Mouse (Mus musculus) midbrain, embryonic 10.5 days (tissue): ENCODE measurements around the gene Dnajc16. TPM values are rescaled to one million over a fixed set of nuclear protein-coding genes. Genes with fewer than 3 reads are reported as not detected.
"Not testable (repeated sequence)": the region's sequence is repeated elsewhere in the genome, so short reads cannot be mapped to it uniquely, and the experiment has no call there.

Source experiments
- DNase-seq: peaks from one replicate; pipeline ENCODE4 v3.0.0-alpha.2; 2017; ENCODE audit warnings: low spot score
- H3K27ac ChIP-seq: fragments of 300-500 bp; sonication (generic); replicated peaks from 2 replicates; pipeline ENCODE4 v1.5.1; 2016; ENCODE audit warnings: mild to moderate bottlenecking
- H3K27me3 ChIP-seq: fragments of 300-500 bp; sonication (generic); 2 replicates; pipeline ENCODE4 v1.6.1; 2016; ENCODE audit warnings: low read depth, mild to moderate bottlenecking; ENCODE audit not compliant: poor library complexity, severe bottlenecking
- H3K36me3 ChIP-seq: fragments of 300-500 bp; sonication (generic); 2 replicates; pipeline ENCODE4 v1.6.1; 2016; ENCODE audit warnings: mild to moderate bottlenecking, moderate library complexity
- H3K4me1 ChIP-seq: fragments of 300-500 bp; sonication (generic); 2 replicates; pipeline ENCODE4 v1.6.1; 2016
- H3K4me3 ChIP-seq: fragments of 300-500 bp; sonication (generic); 2 replicates; pipeline ENCODE4 v1.5.1; 2016; ENCODE audit warnings: mild to moderate bottlenecking, moderate library complexity
- H3K9me3 ChIP-seq: fragments of 300-500 bp; sonication (generic); replicated peaks from 2 replicates; pipeline ENCODE4 v1.6.1; 2016; ENCODE audit warnings: mild to moderate bottlenecking
- WGBS: fragments of 180-500 bp; shearing (Covaris S2); methylation state at CpG from one replicate; pipeline ENCODE4 v1.1.7; 2016; 5-methylcytosine and 5-hydroxymethylcytosine counted together
- polyA plus RNA-seq: library from polyadenylated mRNA; unstranded; fragments of >200 nt; fragmentation: Nextera tagmentation; extraction: Ambion mirVana; gene quantifications from 2 replicates; pipeline ENCODE4 v1.2.1, GENCODE M21; 2016

Gene Dnajc16
- polyA plus RNA-seq, 1 experiment from 2014 or later: 4.4 TPM

- H3K27ac ChIP-seq: peak within 1 kb of the TSS; percentile 91
- H3K4me1 ChIP-seq: peaks cover 37% of the 10 kb centered on the region
- H3K4me3 ChIP-seq: peak within 1 kb of the TSS; percentile 78
- no peaks in the 10 kb centered on the region for H3K27me3 ChIP-seq
- H3K9me3 ChIP-seq: no peaks in the 10 kb centered on the region
- peaks cover 26% of the 10 kb centered on the region for H3K36me3 ChIP-seq
- WGBS: 1% methylated on average over 73 of the region's 80 CpGs
- DNase-seq: peak; percentile 99
These were observed 2.8 kb upstream of the Dnajc16 start, which contains the start of gene Casp9 for GRCm38 (mm10) chr4:141793282-141794151. TSS of gene Casp9 (plus strand) at chr4:141793612.

- WGBS: 14% methylated on average over 10 of the region's 10 CpGs
- DNase-seq: no peak
- peaks cover 25% of the 10 kb centered on the region for H3K36me3 ChIP-seq
- H3K9me3 ChIP-seq: no peaks in the 10 kb centered on the region
- H3K4me1 ChIP-seq: peaks cover 37% of the 10 kb centered on the region
- peak overlapping the region; percentile 91 for H3K27ac ChIP-seq
- H3K27me3 ChIP-seq: no peaks in the 10 kb centered on the region
- peak overlapping the region; percentile 78 for H3K4me3 ChIP-seq
These were observed 2.0 kb upstream of the Dnajc16 start for GRCm38 (mm10) chr4:141792554-141793281.

- Histone ChIP-seq H3K36me3 (peaks cover 25% of the 10 kb centered on the region), H3K9me3 (no peaks in the 10 kb centered on the region), H3K27ac (no peak overlapping the region), H3K4me3 (no peak overlapping the region), H3K4me1 (peaks cover 37% of the 10 kb centered on the region), H3K27me3 (no peaks in the 10 kb centered on the region)
- DNase-seq: no peak
- whole genome bisulfite sequencing: 88% methylated on average over 8 of the region's 8 CpGs
These were observed 1.2 kb upstream of the Dnajc16 start for GRCm38 (mm10) chr4:141791951-141792350.

- Histone ChIP-seq H3K27ac (no peak overlapping the region), H3K9me3 (no peaks in the 10 kb centered on the region), H3K27me3 (no peaks in the 10 kb centered on the region), H3K36me3 (peaks cover 22% of the 10 kb centered on the region), H3K4me3 (no peak overlapping the region), H3K4me1 (peaks cover 37% of the 10 kb centered on the region)
- no peak for DNase-seq
- WGBS: 92% methylated on average over 7 of the region's 7 CpGs
These were observed 755 bp upstream of the Dnajc16 start for GRCm38 (mm10) chr4:141791486-141791885.

GRCm38 (mm10) chr4:141789564-141790218, 1.0 kb downstream of the Dnajc16 start:
- H3K27ac ChIP-seq: peak overlapping the region; percentile 91
- H3K4me1 ChIP-seq: peaks cover 28% of the 10 kb centered on the region
- DNase-seq: no peak
- no peaks in the 10 kb centered on the region for H3K27me3 ChIP-seq
- peaks cover 35% of the 10 kb centered on the region for H3K36me3 ChIP-seq
- H3K4me3 ChIP-seq: peak overlapping the region; percentile 79
- no peaks in the 10 kb centered on the region for H3K9me3 ChIP-seq
- 58% methylated on average over 3 of the region's 3 CpGs for WGBS

- Histone ChIP-seq H3K4me3 (no peak overlapping the region), H3K4me1 (peaks cover 13% of the 10 kb centered on the region), H3K9me3 (no peaks in the 10 kb centered on the region), H3K27ac (no peak overlapping the region), H3K36me3 (peaks cover 57% of the 10 kb centered on the region), H3K27me3 (no peaks in the 10 kb centered on the region)
- 94% methylated on average over 7 of the region's 7 CpGs for WGBS
- no peak for DNase-seq
These were observed 3.3 kb downstream of the Dnajc16 start for GRCm38 (mm10) chr4:141787462-141787861.

GRCm38 (mm10) chr4:141787046-141787445, 3.7 kb downstream of the Dnajc16 start:
- Histone ChIP-seq H3K36me3 (peaks cover 61% of the 10 kb centered on the region), H3K27ac (no peak overlapping the region), H3K9me3 (no peaks in the 10 kb centered on the region), H3K27me3 (no peaks in the 10 kb centered on the region), H3K4me3 (no peak overlapping the region), H3K4me1 (peaks cover 13% of the 10 kb centered on the region)
- 88% methylated on average over 6 of the region's 6 CpGs for WGBS
- no peak for DNase-seq

GRCm38 (mm10) chr4:141786141-141786540, 4.6 kb downstream of the Dnajc16 start:
- Histone ChIP-seq H3K36me3 (peaks cover 70% of the 10 kb centered on the region), H3K9me3 (no peaks in the 10 kb centered on the region), H3K4me1 (peaks cover 12% of the 10 kb centered on the region), H3K27me3 (no peaks in the 10 kb centered on the region), H3K27ac (no peak overlapping the region), H3K4me3 (no peak overlapping the region)
- 93% methylated on average over 13 of the region's 13 CpGs for WGBS
- no peak for DNase-seq

- WGBS: 92% methylated on average over 5 of the region's 5 CpGs
These were observed 5.9 kb downstream of the Dnajc16 start for GRCm38 (mm10) chr4:141784835-141785234.

GRCm38 (mm10) chr4:141781201-141781985, 9.3 kb downstream of the Dnajc16 start:
- Histone ChIP-seq H3K36me3 (peaks cover 97% of the 10 kb centered on the region), H3K27ac (no peak overlapping the region), H3K4me1 (no peaks in the 10 kb centered on the region), H3K9me3 (no peaks in the 10 kb centered on the region), H3K4me3 (no peak overlapping the region), H3K27me3 (no peaks in the 10 kb centered on the region)
- no peak for DNase-seq
- 96% methylated on average over 8 of the region's 8 CpGs for WGBS

More at GRCm38 (mm10) chr4:141784835-141785234, 5.9 kb downstream of the Dnajc16 start:
- H3K9me3 ChIP-seq: no peaks in the 10 kb centered on the region
- H3K27me3 ChIP-seq: no peaks in the 10 kb centered on the region
- no peak overlapping the region for H3K27ac ChIP-seq
- no peak for DNase-seq
- H3K36me3 ChIP-seq: peaks cover 83% of the 10 kb centered on the region
- H3K4me3 ChIP-seq: no peak overlapping the region
- H3K4me1 ChIP-seq: peaks cover 5% of the 10 kb centered on the region

- WGBS: 94% methylated on average over 8 of the region's 8 CpGs
- Histone ChIP-seq H3K27me3 (no peaks in the 10 kb centered on the region), H3K36me3 (peaks cover 99% of the 10 kb centered on the region), H3K4me1 (no peaks in the 10 kb centered on the region), H3K9me3 (no peaks in the 10 kb centered on the region), H3K27ac (no peak overlapping the region), H3K4me3 (no peak overlapping the region)
- no peak for DNase-seq
These were observed 10.9 kb downstream of the Dnajc16 start for GRCm38 (mm10) chr4:141779828-141780227.

GRCm38 (mm10) chr4:141773019-141773418, 17.7 kb downstream of the Dnajc16 start:
- peaks cover 99% of the 10 kb centered on the region for H3K36me3 ChIP-seq
- not testable (repeated sequence) for DNase-seq, H3K9me3 ChIP-seq, H3K27ac ChIP-seq, H3K4me3 ChIP-seq, H3K27me3 ChIP-seq, H3K4me1 ChIP-seq
- 83% methylated on average over 4 of the region's 4 CpGs for WGBS
